Mouse (Mus musculus): ENCODE data around the gene Hyal1.

- TF ChIP-seq CTCF (conservative IDR thresholded peaks at IDR 0.05; ENCODE audit: insufficient read depth, insufficient read length, low read depth, low read length) (no peak), POLR2A (IDR thresholded peaks at IDR 0.05; ENCODE audit: low read depth, low read length) (no peak)
Measured at GRCm38 (mm10) chr9:107607653-107608245, 31.0 kb downstream of the Hyal1 start.

Measured in kidney, adult 2 months (tissue).